Mouse (Mus musculus) ovary, postnatal 36 days (tissue): ENCODE data around the gene Gjb5.
A peak's percentile ranks its signal among the peaks of the same experiment; 100 is the strongest.

Experiments
- DNase-seq: peaks from one replicate; pipeline ENCODE4 v3.0.0; 2022; ENCODE audit warnings: low spot score, mixed read lengths

Gjb5 gene

GRCm38 (mm10) chr4:127358018-127358417, at the start of gene Gjb5:
Gene Gjb5, minus strand, starts transcription at chr4:127358181.
- DNase-seq, result no peak

GRCm38 (mm10) chr4:127402614-127403013, 44.6 kb upstream of the Gjb5 start:
- no peak for DNase-seq

- DNase-seq, result no peak
Observed at GRCm38 (mm10) chr4:127402166-127402565, 44.2 kb upstream of the Gjb5 start.

- DNase-seq, result no peak
Observed at GRCm38 (mm10) chr4:127400165-127401145, 42.5 kb upstream of the Gjb5 start.

GRCm38 (mm10) chr4:127395591-127395990, 37.6 kb upstream of the Gjb5 start:
- DNase-seq, result no peak

- DNase-seq, result no peak
Observed at GRCm38 (mm10) chr4:127389645-127390044, 31.7 kb upstream of the Gjb5 start.

GRCm38 (mm10) chr4:127377344-127377743, 19.4 kb upstream of the Gjb5 start:
- DNase-seq, result no peak

- no peak for DNase-seq
Observed at GRCm38 (mm10) chr4:127375541-127376177, 17.7 kb upstream of the Gjb5 start.

- no peak for DNase-seq
Observed at GRCm38 (mm10) chr4:127374645-127375044, 16.7 kb upstream of the Gjb5 start.

GRCm38 (mm10) chr4:127373491-127373890, 15.5 kb upstream of the Gjb5 start:
- peak; percentile 15 for DNase-seq

- DNase-seq, result no peak
Observed at GRCm38 (mm10) chr4:127371546-127371945, 13.6 kb upstream of the Gjb5 start.

GRCm38 (mm10) chr4:127370447-127370846, 12.5 kb upstream of the Gjb5 start:
- no peak for DNase-seq

GRCm38 (mm10) chr4:127368379-127368973, 10.5 kb upstream of the Gjb5 start:
- peak; percentile 59 for DNase-seq

- no peak for DNase-seq
Observed at GRCm38 (mm10) chr4:127365834-127366233, 7.9 kb upstream of the Gjb5 start.

- DNase-seq, result no peak
Observed at GRCm38 (mm10) chr4:127365433-127365832, 7.5 kb upstream of the Gjb5 start.

- DNase-seq, result no peak
Observed at GRCm38 (mm10) chr4:127364431-127364830, 6.5 kb upstream of the Gjb5 start.

GRCm38 (mm10) chr4:127363331-127363730, 5.3 kb upstream of the Gjb5 start:
- DNase-seq, result no peak

- no peak for DNase-seq
Observed at GRCm38 (mm10) chr4:127362520-127362919, 4.5 kb upstream of the Gjb5 start.

GRCm38 (mm10) chr4:127354506-127355485, 3.2 kb downstream of the Gjb5 start:
- peak; percentile 38 for DNase-seq

- no peak for DNase-seq
Observed at GRCm38 (mm10) chr4:127353951-127354438, 4.0 kb downstream of the Gjb5 start, which contains the start of gene Gjb4. Gene Gjb4, minus strand, starts transcription at chr4:127354081.

GRCm38 (mm10) chr4:127352594-127352993, 5.4 kb downstream of the Gjb5 start:
- no peak for DNase-seq
